Mouse (Mus musculus): ENCODE data around the gene Obsl1.

The Obsl1 gene

DNA sequence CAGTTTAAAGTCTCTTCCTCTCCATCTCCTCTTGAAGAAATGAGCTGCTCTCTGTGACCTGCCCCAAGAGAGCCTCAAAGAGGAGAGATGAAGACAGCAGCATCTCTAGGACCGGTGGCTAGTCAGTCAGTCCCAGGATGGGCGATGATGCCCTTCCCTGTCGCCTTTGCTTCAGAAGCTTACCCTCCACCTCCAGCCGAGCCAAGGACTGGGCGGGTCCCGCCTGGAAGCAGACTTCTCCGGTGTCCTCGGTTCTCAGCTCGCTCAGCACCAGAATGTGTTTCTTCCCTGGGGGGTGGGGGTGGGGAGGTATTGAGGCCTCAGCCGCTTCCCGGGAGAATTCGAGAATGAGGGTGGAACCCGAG lies 19.2 kb downstream of the Obsl1 start:
- DNase-seq (ENCODE audit: low spot score), result no peak

DNA sequence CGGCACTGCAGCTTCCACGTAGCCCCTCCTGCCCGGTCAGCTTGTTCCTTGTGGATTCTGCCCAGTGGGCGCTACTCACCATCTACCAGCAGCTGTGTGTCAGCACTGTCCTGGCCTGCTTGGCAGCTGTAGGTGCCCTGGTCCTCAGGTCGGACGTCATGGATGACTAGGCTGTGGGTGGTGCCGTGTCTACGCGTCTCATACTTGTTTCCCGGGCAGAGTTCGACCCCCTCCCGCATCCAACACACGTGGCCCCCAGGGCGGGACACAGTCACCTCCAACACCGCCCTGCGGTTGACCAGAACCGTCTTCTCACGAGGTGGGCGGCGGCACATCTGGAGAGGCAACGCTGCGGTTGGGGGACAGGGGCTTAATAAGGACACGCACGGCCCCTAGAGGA lies 19.7 kb downstream of the Obsl1 start:
- DNase-seq (ENCODE audit: low spot score), result no peak

DNA sequence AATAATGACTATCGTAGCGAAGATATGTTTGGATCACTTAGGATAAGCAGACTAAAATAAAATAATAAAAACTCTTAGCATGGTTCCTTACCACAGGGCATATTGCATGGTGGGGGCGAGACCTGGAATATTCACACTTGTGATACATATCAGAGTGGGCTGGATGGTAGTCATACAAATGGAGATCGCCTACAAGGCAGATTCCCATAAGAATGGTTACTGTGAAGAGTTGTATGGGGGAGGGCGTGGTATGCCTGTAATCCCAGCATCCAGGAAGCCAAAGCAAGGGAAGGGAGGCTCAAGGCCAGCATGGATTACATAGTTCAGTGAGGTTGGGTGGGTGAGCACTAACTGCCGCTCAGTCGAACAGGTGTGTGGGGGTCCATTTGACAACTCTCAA lies 25.5 kb downstream of the Obsl1 start:
- no peak for DNase-seq (ENCODE audit: low spot score)

DNA sequence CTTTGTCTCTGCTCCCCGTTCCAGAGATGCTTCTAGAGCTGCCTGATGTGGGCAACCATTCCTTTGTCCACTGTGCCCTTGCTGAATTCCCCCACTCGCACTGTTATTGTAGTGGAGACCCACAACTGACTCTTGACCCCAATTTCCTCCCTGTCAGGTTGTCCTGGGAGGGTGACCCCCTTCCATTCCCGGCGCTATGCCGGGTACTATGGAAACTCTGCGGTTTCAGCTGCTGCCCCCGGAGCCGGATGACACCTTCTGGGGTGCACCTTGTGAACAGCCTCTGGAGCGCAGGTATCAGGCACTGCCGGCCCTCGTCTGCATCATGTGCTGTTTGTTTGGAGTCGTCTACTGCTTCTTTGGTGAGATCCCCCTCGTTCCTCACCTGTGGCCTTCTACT lies 26.2 kb downstream of the Obsl1 start:
- no peak for DNase-seq (ENCODE audit: low spot score)

DNA sequence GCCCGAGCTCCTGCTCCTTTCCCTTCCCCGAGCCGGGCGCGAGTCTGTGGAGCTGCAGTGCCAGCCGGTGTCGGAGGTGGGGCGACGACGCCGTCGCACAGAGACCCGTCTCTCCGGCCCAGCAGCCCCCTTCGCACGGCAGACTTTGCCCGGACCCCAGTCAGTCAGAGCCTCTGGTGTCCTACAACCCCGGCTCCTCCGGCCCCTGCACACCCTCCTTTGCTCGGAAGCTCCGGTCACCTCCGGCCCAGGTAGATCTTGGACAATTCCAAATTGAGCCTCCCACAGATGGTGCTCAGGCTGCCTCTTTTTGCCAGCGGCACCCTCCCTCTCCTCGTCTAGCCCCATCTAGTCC lies 26.6 kb downstream of the Obsl1 start:
- DNase-seq (ENCODE audit: low spot score), result no peak

DNA sequence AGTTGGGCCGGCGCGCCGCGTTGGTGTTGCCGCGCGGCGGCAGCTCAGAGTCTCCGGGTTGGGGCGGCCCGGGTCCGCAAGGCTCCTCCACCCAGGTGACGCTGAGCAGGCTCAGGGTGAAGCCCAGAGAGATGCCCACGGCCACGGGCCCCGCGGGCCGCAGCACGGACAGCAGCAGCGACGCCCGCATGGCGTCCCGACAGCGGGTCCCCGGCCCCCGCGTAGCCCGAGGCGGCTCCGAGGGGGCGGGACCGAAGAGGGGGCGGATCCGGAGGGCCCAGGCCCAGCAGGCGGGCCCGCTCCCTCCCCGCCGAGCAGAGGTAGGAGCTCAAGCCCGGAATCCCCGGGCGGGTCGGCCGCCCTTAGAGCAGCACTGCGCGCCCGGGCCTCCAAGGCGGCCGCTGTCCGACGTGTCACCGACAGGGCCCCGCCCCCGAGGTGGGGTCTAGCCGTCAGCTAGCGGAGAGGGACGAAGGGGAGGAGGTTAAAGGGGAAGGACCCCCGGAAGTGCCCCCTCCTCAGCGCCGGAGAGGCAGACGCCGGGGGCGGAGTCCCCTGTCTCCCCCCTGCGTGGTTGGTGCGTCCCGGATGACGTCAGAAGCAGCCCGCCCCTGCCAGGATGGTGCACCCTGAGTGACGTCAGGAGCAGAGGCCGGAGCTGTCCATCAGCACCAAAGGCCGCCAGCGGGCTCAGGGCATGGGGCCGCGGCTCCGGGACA lies 27.2 kb downstream of the Obsl1 start, which contains the start of the genes Chpf and Tmem198:
Gene Chpf (minus strand): TSS at position 392 of the 719 bp plus-strand sequence.
Gene Tmem198 (plus strand): TSS at position 617 of the 719 bp plus-strand sequence.
- peak; percentile 98 for DNase-seq (ENCODE audit: low spot score)

DNA sequence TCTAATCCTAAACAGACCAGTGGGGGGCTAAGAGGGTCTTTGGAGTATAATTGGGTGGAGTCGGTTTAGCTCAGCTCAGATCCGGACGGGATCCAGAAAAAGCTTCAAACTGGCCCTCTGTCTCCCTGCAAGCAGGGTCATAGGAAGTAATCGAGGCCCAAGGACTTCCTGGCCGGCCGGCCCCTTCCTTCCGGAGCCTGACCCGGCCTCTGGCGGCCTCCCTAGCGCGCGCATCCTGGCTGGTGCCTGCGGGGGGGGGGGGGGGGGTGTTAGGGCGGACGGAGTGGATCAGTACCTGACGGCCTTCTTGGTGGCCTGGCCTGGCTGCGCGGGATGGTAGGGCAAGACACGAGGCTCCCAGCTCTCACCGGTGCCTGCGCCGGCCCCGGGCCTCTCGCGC lies 27.8 kb downstream of the Obsl1 start:
- DNase-seq (ENCODE audit: low spot score), result no peak

DNA sequence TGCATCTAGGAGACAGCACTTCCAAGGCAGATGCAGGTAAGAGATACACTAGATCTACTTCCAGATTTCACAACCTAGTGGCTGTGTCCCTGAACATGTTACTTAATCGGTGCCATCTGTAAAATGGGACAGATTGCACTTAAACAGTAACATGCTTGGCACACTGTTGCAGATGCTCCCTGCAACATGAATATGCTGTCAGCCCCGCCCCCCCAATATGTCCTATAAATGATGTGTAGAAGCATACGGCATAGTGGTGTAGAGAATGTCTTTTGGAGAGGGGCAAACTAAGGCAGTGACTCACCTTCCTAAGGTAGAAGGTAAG lies 28.3 kb downstream of the Obsl1 start:
- no peak for DNase-seq (ENCODE audit: low spot score)

DNA sequence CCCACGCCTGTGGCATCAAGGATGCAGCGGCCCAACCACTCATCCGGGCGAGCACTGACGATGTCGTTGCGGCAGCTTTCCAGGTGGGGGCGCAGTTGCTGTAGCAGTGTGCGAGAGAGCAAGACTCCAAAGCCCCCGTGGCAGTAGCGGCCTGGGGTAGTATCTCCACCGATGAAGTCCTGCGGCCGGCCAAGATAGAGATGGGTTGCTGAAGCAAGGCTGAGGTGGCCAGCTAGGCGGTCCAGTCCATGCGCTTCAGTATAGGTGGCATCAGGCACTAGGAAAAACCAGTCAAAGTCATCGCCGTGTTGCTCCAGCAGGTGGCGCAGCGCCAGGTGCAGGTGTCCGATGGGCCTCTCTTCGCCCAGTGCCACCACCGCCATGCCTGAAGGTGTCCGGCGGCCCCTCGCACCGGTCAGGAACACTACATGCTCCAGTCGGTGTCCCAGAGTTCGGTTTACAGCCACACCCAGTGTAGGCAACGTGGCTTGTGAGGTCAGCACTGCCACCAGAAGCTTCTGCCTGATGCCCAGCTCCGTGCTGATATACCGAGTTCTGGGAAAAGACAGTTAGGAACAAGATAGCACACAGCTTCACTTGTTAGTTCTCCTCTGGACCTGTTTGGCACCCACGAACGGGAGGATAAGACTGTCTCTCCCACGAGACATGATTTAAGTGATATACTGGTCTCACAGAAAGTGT lies 28.8 kb downstream of the Obsl1 start:
- DNase-seq (ENCODE audit: low spot score), result peak; percentile 85

DNA sequence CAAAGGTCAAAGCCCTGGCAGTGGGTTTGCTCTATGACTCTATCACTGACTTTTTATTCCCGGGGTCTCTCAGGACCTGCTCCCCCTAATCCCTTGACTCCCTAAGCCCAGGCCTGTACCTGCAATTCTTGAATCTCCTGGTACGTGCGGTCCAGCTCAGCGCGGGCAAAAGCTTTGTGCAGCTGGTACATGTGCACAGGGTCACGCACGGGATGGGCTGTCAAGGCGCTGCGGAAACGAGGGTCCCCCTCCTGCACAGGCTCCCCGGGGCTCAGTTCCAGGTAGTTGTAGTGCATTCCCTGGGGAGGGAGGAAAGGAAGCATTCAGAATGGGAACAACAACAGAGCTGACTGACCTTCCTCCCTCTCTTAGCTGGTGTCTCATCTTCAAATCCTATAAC lies 29.8 kb downstream of the Obsl1 start:
- DNase-seq (ENCODE audit: low spot score), result no peak

DNA sequence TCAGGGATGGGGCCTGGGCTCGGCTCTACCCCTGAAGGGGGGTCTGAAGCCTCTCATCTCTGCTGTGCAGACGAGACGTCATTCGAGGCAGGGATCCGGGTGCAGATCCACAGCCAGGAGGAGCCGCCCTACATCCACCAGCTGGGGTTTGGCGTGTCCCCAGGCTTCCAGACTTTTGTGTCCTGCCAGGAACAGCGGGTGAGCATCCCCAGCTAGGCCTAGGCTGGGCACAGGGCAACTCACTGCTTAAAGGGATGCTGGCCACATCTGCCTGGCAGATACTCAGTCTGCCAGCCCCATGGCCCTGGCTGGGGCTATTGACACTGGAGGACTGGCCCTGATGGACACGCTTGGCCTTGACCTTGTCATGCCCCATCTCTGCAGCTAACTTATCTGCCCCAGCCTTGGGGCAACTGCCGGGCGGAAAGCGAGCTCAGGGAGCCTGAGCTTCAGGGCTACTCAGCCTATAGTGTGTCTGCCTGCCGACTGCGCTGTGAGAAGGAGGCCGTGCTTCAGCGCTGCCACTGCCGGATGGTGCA lies 36.9 kb downstream of the Obsl1 start:
- DNase-seq (ENCODE audit: low spot score), result peak; percentile 63

DNA sequence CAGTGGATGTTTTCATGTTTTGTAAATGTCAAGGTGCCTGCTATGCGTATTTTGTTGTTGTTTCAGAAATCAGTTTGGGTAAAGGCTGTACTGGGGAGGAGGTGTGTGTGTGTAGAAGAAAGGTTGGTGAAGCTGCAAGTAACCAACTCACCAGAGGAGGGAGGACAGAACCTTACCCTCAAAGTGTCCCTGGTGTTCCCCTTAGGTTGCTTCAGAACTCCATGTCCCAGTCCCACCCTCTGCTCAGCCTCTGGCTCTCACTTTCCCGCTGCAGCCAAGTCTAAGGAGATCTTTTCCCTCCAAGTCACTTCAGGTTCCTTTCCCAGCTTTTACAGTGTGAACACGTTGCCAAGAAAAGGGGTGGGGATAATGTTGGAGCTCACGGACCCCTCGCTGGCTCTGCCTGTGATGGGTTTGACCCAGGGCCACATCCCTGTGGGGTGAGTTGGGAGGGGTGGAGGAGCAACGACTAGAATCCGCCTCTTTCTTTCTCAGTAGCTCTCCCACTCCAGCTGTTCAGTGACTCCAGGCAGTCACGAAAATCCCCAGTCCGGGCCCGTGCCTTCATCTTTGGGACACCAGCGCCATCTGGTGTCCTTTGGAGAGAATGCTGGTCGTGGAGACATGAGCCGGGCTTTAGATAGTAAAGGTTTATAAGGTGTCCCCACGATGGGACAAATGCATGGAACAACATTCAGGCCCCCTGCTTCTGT lies 38.9 kb downstream of the Obsl1 start:
- peak; percentile 81 for DNase-seq (ENCODE audit: low spot score)

DNA sequence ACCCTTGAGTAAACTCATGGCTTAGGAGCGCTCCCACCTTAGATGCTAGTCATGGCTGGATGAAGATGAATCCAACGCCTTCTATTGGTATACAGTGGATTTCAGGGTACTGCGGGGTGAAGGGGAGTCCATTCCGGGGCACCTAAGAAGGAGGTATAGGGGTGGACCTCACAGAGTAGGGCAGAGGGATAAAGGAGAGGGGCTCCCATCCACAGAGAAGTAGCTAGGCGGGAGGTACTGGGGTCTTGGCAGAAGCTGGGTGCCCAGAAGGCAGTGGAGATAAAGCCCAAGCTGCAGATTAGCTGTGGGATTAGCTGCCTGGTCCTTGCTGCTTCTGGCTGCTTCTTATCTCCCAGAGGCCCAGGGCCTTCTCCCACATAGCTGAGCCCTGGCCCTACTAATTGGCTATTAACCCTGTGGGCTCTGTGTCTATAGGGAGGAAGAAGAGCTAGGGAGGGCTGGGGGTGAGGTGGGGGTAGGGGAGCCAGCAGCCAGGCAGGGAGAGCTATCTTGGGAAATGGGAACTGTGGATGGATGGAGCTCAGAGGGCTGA lies 42.5 kb downstream of the Obsl1 start:
- no peak for DNase-seq (ENCODE audit: low spot score)

DNA sequence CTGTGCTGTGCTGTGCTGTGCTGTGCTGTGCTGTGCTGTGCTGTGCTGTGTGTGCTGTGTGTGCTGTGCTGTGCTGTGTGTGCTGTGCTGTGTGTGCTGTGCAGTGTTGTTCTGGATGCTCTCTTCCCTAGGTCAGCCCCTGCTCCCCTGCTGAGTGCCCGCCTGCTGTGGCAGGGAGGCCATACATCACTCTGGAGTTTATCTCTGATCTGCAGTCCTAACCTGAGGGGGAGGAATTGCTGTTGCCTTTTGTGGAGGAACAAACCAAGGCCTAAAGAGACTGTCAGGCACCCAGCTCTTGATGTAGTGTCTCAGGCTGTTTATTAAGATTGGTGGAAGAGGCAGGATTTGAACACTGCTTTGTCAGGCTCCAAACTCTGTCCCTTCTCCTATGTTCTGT lies 43.6 kb downstream of the Obsl1 start:
- DNase-seq (ENCODE audit: low spot score), result no peak

DNA sequence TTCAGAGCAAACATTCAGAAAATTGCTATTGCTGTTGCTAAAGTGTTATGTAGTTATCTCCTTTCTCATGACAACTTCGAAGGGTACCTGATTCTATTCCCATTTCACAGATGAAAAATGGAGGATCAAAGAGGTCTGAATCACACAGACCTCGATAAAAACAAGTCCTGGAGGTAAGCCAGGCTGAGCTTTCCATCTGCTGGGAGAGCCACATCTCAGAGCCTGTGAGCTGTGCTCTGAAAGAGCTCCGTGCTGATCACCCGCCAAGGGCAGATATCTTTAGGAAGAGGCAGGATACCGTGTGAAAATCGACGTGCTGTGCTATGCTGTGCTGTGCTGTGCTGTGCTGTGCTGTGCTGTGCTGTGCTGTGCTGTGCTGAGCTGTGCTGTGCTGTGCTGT lies 46.0 kb downstream of the Obsl1 start:
- DNase-seq (ENCODE audit: low spot score), result no peak

DNA sequence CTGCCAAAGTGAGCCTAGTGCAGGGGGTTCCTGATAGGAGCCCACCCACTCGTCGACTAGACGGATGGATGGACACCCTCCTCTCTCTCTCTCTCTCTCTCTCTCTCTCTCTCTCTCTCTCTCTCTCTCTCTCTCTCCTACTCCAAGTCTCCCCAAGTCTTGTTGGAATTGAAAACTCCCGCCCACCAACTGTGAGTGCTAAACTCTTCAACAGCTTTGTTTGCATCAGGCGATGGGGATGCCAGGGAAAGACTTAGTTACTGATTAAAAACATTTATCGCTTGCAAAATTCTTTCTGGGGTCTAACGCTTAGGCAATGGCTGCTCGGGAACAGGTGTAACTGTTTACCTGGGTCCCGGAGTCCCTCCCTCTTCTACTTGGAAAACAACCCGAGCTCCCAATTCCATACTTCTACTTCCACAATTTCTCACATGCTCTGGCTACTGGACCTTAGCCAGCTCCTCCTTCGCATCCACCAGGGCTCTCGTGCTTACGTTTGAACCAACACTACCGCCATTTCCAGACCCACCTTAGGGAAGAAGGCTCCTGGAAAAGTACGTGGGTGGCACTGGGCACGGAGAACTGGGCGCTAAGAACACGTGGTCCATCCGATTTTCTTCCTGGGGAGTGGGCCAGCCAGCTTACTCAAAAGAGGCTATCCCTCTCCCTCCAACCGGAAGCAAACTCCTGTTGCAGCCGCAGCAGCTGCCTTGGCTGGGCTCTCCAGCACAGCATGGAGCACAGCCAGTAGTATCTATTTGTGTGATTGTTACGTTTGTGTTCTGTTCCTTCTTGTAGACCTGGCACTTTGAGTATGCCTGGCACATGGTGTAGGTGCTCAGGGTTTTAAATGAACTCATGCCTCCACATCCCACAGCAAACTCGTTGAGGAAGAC lies 47.2 kb downstream of the Obsl1 start:
- DNase-seq (ENCODE audit: low spot score), result no peak

DNA sequence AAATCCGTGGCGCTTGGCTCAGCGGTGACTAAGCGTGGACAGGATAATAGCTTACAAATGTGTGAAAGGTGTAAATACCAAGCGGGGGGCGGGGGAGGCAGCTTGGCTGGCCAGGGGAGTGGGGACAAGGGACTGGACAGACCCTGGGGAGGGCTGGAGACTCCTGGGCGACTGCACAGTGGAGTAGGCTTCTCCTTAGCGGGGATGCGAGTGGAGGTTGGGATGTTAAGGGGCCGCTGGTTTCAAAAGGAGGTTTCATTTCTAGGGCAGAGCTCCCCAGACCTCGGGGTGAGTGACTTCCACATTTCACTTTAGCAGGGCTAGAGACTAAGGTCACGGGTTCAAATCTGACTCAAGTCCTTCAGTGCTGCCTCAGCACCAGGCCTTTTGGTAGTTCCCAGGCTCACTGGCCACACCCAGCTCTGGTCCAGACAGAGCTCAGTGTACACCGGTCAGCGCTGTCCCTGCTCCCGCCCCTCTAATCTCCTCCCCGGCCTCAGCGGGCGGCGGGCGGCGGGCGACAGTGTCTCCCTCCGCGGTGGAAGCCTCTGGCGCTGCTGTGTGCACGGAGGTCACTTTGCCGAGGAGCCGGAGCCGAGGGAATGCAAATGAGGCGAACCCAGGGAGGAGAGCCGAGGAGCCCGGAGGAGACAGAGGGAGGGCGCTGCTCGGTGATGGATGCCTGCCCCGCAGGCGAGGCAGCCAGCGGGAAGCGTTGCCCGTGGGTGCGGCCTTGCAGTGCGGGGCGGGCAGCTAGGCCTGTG lies 48.0 kb downstream of the Obsl1 start:
- peak; percentile 65 for DNase-seq (ENCODE audit: low spot score)

DNA sequence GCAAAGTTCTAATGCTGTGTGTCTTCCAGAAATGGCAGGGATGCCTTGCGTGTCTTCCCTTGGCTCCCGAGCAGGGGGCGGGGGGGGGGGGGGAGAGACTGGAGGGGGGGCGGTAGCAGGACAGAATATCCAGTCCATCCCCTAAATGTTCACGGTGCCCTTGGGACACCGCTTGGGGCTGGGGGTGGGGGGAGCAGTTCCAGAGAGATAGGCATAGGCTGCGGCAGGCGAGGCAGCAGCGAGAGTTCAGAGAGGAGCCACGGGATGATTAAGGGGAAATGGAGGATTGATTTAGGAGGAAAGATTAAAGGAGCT lies 48.6 kb downstream of the Obsl1 start:
- DNase-seq (ENCODE audit: low spot score), result no peak

DNA sequence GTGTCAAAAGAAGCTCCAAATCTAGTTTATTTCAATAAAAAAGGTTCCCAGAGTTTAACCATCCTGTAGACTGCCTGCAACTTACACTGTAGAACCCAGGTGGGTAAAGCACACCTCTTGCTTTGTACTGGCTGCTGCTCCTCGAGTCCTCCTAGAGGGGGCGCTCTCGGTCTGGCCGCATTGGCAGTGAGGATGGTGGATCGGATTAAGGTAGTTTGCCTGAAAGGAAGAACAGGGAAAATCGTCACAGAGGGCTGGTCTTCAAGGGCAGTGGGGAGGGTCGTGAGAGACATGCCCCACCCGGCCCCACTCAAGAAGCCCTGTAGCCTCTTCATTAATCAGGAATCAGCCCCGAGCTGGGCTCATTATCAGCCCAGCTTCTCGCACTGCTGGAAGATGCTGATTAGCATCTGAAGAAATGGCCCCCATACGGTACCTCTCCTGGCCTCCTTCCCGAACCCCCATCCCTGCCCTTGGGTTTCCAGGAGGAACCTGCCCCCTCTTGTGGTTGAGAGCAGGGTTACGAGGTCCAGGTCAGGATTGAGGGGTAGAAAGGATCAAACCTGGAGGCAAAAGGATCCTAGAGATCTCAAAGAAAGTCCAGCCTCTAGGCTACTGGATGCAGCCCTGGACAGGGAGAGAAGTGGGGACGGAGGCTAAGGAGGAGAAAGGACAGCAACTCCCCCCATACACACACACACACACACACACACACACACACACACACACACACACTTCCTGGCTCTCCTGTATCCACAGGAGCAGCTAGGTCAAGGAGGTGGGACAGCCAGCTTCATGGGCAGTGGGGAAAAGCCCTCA lies 49.3 kb downstream of the Obsl1 start:
- no peak for DNase-seq (ENCODE audit: low spot score)

DNA sequence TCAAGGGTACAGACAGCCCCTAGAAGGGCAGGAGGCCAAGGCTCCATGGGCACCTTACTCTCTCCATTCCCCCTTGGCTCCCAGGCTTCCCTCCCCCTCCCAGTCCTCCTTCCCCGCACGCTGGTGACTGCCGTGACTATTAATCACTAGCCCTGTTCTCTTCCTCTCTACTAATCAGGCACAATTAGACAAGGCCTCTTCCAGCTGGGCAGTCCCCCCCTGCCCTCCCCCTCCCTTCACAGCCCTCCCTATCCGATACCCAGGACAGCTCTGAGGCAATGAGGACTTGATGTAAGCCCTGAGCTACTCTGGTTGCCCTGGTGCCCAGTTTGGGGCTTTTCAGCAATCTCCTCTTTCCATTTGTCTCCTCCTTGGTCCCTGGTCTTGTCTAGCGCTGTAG lies 50.3 kb downstream of the Obsl1 start:
- no peak for DNase-seq (ENCODE audit: low spot score)
